Mouse (Mus musculus) megakaryocyte progenitor cell, adult 5-6 weeks (primary cell): ENCODE measurements around the gene Dram1. TPM values are rescaled to one million over a fixed set of nuclear protein-coding genes. Genes with fewer than 3 reads are reported as not detected.

Experiments
- ATAC-seq: replicated peaks from 2 replicates; pipeline ENCODE4 v1.8.0; 2016; ENCODE audit warnings: mild to moderate bottlenecking, moderate TSS enrichment, inconsistent platforms; ENCODE audit not compliant: poor library complexity
- total RNA-seq, 2 experiments: library from RNA; stranded (forward) in 1 of 2; stranded (reverse) in 1 of 2; fragments of 157-497, 149-512 nt in 1 of 2; fragments of 200-1000 nt in 1 of 2; gene quantifications; 2 replicates each; pipeline versions ENCODE4 v1.2.3 to v1.2.4; 2015 to 2017

Gene Dram1
- total RNA-seq (2015) (38.5 and 45.3 TPM in 2 replicates), total RNA-seq (2017) (26.8 and 33.4 TPM in 2 replicates)

DNA sequence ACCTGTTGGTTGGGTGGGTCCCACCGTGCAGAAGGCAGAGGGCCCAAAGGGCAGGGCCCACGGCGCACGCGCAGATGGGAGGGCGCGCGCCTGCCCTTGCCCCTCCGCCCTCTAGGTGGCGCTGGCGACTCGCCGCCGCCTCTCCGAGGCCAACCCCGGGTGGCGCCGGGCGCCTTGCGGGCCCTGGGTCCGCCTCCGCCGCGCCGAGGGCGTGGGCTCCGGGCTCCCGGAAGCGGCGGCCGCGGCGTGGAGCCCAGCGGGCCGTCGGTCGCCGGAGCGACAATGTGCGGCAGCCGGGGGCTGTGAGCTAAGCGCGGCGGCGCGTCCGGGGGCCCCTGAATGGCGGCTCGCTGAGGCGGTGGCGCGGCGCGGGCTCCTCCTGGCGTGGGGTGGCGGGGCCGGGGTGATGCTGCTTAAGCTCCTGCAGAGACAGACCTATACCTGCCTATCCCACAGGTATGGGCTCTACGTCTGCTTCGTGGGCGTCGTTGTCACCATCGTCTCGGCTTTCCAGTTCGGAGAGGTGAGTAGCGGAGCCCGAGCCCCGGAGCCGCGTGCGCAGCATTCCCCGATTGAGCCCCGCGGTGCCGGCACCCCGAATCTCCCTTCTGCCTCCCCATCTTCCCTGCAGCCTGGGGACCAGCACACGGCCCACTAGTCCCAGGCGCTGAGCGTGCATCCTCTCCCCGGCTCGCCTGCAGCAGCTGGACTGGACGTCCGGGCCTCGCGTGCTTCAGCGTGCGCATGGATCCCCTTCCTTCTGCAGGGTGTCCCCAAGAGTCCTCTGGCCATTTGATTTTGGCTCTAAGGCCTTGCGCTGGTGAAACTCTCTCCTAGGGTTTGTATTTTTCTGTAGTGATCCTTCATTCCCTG, at the start of gene Dram1, which contains the start of gene Gnptab:
Gene Dram1, minus strand, starts transcription at position 68 of the 873 bp plus-strand sequence.
Gene Gnptab, plus strand, starts transcription at position 120 of the 873 bp plus-strand sequence.
- peak; percentile 68 for ATAC-seq

DNA sequence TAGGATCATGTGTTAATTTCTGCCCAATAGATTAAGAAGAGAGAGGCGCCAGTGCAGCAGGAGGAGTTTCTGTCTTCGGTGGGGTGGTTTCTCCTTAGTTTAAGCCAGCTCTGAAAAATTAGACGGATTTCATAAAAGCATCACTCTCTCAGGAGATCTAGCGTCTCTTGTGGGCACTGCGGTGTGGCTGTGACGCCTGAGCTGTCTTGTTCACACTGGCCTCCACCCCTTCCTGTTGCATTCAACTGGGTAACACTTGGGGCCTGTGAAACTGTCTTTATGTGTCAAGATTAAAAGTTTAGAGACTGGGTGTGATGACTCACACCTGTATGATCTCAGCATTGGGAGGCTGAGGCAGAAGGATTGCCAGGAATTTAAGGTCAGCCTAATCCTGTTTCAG, 49.1 kb upstream of the Dram1 start:
- no peak for ATAC-seq

DNA sequence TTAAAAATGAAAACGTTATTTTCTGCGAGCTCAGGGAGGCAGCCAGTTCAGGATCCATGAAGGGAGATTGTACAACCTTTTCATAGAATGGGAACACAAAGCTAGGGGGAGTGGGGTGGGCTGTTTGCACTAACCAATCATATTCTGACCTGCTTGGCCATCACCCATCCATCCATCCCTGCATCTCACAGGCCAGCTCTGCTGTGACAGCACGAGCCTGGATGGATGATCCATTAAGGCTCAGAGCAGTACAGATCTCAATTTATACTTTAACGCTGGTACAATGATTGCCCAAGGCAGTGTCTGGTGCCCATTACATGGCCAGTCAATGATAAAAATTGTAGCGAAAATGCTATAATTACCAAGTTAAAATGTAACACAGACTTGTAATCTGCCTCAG, 48.0 kb upstream of the Dram1 start:
- ATAC-seq: no peak

GRCm38 (mm10) chr10:88426158-88426816, 47.4 kb upstream of the Dram1 start:
- ATAC-seq: peak; percentile 91

DNA sequence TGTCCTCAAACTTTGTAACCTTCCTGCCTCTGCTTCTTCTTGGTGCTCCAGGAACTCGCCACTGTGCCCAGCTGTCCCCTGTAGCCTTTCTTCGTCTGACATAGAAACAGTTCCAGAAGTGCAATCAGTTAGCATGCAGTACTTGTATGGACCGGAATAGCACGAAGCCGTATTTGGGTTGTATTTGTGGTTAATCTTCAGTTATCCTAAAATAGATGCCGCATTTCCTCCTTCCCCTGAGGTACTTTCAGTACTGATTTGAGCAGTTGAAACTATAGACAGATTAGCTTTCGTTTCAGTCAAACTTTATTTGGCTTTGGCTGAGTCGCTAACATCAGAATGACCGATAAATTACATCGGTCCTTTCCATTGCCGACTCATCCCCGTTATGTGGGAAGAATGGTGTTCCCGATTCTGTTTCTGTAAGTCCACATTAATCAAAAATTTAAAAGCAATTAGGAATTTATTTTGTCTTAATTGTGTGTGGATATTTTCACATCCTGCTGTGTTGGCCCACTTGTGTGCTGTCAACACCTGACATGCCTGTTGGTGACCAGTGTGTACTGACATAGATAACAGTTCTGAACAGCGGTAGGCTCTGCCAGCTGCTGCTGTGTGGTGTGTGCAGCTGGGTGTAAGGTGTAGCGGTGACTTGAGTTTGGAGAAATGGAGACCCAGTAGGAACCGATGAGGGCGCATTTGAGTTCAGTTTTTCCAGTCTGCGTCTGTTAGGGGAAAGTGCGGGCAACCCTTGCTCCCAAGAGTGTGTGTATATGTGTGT, 42.0 kb upstream of the Dram1 start:
- ATAC-seq: peak; percentile 66

DNA sequence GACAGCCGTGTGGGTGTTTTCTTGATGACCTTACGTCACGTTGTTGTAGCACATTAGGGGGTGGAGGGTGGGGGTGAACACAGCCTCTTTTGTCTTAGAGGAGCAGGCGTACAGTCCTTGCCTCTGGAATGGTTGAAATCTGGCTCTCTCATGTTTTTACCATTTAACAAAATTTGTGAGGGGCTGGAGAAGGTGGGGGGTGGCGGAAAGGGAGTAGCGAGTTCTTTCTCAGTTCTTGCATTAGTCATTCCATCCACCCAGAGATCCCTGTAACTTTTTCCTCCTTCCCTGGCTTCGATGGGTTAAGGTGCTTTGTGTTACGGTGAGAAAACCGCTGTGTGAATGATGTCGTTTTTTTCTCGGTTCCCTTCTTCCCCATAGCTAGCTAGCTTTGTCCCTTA, 41.3 kb upstream of the Dram1 start:
- ATAC-seq: peak; percentile 17; the same call in 1 of the 2 replicates

GRCm38 (mm10) chr10:88417686-88418085, 38.8 kb upstream of the Dram1 start:
- ATAC-seq: peak; percentile 77

DNA sequence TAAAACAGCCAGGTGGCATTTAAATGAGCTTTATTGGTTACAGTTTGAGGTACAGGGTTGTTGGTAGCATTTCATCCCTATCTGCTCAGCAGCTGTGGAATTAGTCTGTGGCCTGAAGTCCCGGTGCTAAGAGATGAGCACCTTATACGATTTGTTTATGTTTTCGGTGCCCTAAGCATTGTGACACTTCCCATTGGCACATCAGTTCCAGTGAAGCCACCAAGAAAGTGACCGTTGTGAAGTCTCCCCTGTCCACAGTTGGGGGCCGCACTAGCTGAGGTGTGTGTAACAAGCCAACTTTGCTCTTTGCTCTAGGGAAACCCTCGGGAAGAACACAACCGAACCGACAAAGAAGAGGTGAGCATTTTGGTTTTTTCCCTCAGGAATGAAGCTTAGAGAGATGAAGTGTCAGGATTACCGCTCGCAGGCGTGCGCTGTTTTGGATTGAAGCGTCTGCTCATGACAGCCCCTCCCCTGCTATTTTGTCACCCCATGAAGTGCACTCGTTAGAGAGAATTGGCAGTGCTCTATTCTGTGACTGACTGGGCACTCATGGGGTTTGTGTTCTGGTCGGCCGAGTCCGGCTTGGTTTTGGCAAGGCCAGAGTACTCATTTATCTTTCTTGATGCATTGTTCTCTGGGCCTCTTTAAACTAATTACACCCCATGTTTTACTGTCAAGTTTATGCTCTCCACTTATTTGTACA, 33.6 kb upstream of the Dram1 start:
- peak; percentile 54 for ATAC-seq

DNA sequence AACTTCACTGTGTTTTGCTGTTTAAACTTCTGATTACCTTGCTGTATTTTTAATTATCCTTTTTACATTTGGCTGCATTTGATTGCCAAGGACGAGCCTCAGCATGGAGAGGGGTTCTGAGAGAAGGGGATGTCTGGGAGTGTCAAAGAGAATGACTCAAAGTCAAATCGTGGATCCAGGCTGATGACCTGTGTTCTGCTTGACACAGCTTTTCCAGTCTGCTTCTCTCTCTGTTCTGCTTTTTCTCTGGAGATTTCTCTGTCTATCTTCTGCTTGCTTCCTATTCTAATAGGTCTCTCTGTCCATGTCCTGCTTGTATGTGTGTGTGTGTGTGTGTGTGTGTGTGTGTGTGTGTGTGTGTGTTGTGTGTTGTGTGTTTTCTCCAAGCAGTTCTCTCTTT, 30.9 kb upstream of the Dram1 start:
- ATAC-seq: 0 out of 2 replicates have a peak, but pooled peaks have one; percentile 12

GRCm38 (mm10) chr10:88407875-88408631, 29.2 kb upstream of the Dram1 start:
- ATAC-seq: no peak

GRCm38 (mm10) chr10:88405812-88406211, 26.9 kb upstream of the Dram1 start:
- ATAC-seq: no peak

DNA sequence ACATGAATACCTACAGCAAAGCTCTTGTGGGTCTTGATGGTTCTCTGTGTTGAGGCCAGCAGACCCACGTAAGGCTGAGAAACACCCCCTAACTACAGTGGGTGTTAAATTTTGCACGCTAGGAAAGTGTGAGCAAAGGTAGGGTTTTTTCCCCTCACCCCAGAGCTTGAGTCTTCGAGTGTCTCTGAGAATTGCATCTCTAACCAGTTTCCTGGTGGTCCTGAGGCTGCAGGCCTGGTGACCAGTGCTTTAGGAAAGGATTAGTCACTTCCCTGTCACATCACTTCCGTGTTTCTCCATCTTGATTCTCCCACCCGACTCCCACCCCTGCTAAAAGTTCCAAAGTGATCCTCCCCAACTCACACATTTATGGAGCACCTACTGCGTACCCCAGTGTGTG, 25.3 kb upstream of the Dram1 start:
- 0 out of 2 replicates have a peak, but pooled peaks have one; percentile 15 for ATAC-seq

- ATAC-seq: no peak
Measured at GRCm38 (mm10) chr10:88403021-88403420, 24.1 kb upstream of the Dram1 start.

- peak; percentile 73 for ATAC-seq
Measured at GRCm38 (mm10) chr10:88399271-88399670, 20.4 kb upstream of the Dram1 start.

GRCm38 (mm10) chr10:88398668-88399243, 19.9 kb upstream of the Dram1 start:
- no peak for ATAC-seq

GRCm38 (mm10) chr10:88392181-88392847, 13.4 kb upstream of the Dram1 start:
- no peak for ATAC-seq

DNA sequence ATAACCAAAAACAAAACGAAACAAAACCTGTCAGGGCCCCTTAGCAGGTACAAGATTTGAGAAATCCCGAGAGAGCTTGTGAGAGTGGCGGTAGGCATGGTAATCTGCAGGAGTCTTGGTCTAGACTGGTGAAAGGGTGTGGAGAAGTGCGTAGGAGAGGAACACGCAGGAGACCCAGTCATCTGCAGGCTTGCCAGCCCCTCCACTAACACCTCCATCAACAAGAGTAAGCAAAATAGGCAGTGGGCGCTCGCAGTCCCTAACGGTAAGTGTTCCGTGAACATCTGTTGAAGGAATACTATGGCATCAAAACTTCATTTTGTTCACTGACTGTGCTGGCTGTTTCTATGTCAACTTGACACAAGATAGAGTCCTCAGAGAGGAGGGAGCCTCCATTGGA, 12.6 kb upstream of the Dram1 start:
- no peak for ATAC-seq

GRCm38 (mm10) chr10:88390096-88390790, 11.4 kb upstream of the Dram1 start:
- peak; percentile 64 for ATAC-seq
